Mouse (Mus musculus) C2C12 (cell line): ENCODE measurements around the gene Edn1.

Source experiments
- CTCF ChIP-seq: IDR thresholded peaks from one replicate; pipeline ENCODE4 v1.5.1; 2011; ENCODE audit not compliant: control insufficient read depth, insufficient read depth, insufficient read length
- MAX ChIP-seq: IDR thresholded peaks from one replicate; pipeline ENCODE4 v1.6.1; 2011; ENCODE audit warnings: mild to moderate bottlenecking, control low read depth

GRCm38 (mm10) chr13:42253821-42254220, 47.5 kb upstream of the Edn1 start:
- no peak for TF ChIP-seq CTCF
- no peak for TF ChIP-seq MAX
